Mouse (Mus musculus): ENCODE results near the gene Abhd2.

DNA sequence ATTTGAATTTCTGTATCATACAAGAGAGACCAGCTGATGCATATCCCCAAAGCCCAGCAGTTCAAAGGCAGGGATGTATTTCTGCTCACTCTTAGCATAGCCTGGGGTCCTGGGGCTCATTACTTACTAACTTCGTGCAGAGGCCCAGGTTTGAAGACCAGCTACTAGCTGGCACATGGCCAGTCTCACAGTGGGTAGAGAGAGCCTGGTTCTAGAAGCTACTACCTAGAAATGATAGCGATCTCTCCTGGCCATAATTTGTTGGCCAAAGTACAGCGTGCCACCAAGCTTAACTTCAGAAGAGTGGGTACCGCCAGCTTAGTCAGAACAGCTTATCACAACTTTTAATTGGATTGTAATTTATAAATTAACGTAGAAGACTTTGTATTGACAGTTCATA is 55.8 kb downstream of the Abhd2 start:
- TF ChIP-seq POLR2A (IDR thresholded peaks at IDR 0.05; ENCODE audit: low read depth, low read length) (no peak), CTCF (IDR thresholded peaks at IDR 0.05; ENCODE audit: extremely low read depth, insufficient read depth, insufficient read length, insufficient replicate concordance) (no peak)

All from spleen, adult 2 months (tissue).